Mouse (Mus musculus) midbrain, embryonic 11.5 days (tissue): Measurements from ENCODE around the gene 4930442H23Rik. TPM values are rescaled to one million over a fixed set of nuclear protein-coding genes. Genes with fewer than 3 reads are reported as not detected.
A peak's percentile ranks its signal among the peaks of the same experiment; 100 is the strongest.
"Not testable (repeated sequence)": the region's sequence is repeated elsewhere in the genome, so short reads cannot be mapped to it uniquely, and the experiment has no call there.

Experiments used
- ATAC-seq: fragments of 200-750 bp; cut with Nextera tagmentation; 2 replicates; pipeline ENCODE4 v1.8.0; 2017; ENCODE audit warnings: moderate TSS enrichment, moderate library complexity; ENCODE audit not compliant: low FRiP score
- DNase-seq: peaks from one replicate; pipeline ENCODE4 v3.0.0; 2015; ENCODE audit warnings: low spot score; ENCODE audit errors: missing footprints
- H3K27ac ChIP-seq: fragments of 300-500 bp; sonication (generic); 2 replicates; pipeline ENCODE4 v1.5.1; 2014; ENCODE audit warnings: low read depth, low read length
- H3K27me3 ChIP-seq: fragments of 300-500 bp; sonication (generic); 2 replicates; pipeline ENCODE4 v1.6.1; 2014; ENCODE audit warnings: mild to moderate bottlenecking, low read length, moderate library complexity, mixed read lengths; ENCODE audit not compliant: control insufficient read depth, insufficient read depth
- H3K36me3 ChIP-seq: fragments of 300-500 bp; sonication (generic); 2 replicates; pipeline ENCODE4 v1.6.1; 2014; ENCODE audit warnings: mild to moderate bottlenecking, low read length, moderate library complexity, mixed read lengths; ENCODE audit not compliant: control insufficient read depth, insufficient read depth
- H3K4me1 ChIP-seq: fragments of 300-500 bp; sonication (generic); 2 replicates; pipeline ENCODE4 v1.6.1; 2014; ENCODE audit warnings: low read length; ENCODE audit not compliant: control insufficient read depth, insufficient read depth
- H3K4me2 ChIP-seq: fragments of 300-500 bp; sonication (generic); 2 replicates; pipeline ENCODE4 v1.6.1; 2014; ENCODE audit warnings: mild to moderate bottlenecking, moderate library complexity
- H3K4me3 ChIP-seq: fragments of 300-500 bp; sonication (generic); 2 replicates; pipeline ENCODE4 v1.5.1; 2014; ENCODE audit warnings: low read depth, low read length
- H3K9ac ChIP-seq: fragments of 300-500 bp; sonication (generic); 2 replicates; pipeline ENCODE4 v1.6.1; 2014; ENCODE audit warnings: low read length
- H3K9me3 ChIP-seq: fragments of 300-500 bp; sonication (generic); 2 replicates; pipeline ENCODE4 v1.6.1; 2016; ENCODE audit warnings: low read length; ENCODE audit not compliant: control insufficient read depth
- WGBS: fragments of 180-500 bp; shearing (Covaris S2); extraction: QIAGEN DNeasy Blood & Tissue Kit; methylation state at CpG from one replicate; pipeline ENCODE4 v1.1.7; 2014; 5-methylcytosine and 5-hydroxymethylcytosine counted together
- polyA plus RNA-seq: library from polyadenylated mRNA; unstranded; fragments of >200 nt; fragmentation: Nextera tagmentation; extraction: Ambion mirVana; gene quantifications from 2 replicates; pipeline ENCODE4 v1.2.1, GENCODE M21; 2014

4930442H23Rik gene
- polyA plus RNA-seq, 1 experiment from 2014 or later = not detected

DNA sequence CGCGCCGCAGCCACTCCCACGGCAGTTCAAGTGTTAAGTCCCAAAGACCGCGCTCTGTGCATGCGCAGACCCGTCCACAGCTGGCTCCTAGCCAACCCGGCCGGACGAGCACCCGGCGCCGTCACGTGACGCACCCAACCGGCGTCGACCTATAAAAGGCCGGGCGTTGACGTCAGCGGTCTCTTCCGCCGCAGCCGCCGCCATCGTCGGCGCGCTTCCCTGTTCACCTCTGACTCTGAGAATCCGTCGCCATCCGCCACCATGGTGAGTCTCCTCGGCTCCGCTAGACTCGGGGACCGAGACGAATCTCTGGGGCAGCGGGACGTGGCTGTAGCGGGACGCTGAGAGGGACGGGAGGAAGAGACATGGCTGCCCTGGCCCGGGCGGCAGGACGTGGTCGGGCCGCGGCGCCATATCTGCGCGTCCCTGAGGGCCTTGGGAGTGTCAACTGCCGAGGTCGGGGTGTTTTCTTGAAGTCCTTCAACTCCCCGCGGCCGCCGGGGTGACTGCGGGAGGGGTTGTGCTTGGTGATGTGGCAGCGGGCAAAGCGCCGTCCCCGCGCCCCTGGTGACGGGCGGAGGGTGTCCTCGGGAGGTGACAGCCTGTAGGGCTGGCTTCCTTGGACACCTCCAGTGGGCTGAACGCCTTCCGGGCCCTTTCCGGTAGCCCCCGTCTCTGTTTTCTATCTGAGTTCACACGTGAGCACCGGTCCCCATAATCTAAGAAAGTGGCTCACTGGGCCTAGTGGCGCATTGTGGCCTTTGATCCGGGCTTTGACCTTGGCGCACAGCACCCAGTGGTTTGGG is 7.0 kb downstream of the 4930442H23Rik start, which contains the start of gene Eef2:
Eef2 (plus strand) TSS at position 166 of the 806 bp plus-strand sequence.
- under 1% methylated on average over 77 of the region's 77 CpGs for WGBS

DNA sequence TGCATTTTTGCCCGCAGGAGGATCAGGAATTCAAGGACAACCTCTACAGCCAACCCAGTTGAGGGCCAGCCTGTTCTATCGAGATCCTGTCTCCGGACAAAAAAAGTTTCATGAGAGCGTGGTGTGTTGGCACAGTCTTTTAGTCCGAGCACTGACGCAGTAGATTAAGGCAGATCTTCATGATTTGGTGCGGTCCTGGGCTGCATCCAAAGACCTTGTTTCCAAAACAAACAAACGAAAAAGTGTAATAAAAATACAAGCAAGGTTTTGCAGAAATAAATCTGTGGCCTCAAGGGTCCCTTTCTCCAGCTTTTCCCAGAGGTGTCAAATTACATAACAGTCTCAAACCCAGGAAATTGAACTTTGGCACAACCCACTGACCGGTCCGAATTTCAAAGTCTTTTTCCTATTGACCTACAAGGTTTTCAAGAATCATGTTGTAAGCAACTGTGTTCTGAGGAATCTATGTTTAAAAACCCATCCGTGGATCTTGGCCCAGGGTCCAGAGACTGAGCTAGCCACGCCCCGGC is 7.6 kb downstream of the 4930442H23Rik start:
- no peaks in the 10 kb centered on the region for H3K27me3 ChIP-seq
- H3K4me1 ChIP-seq = peaks cover 29% of the 10 kb centered on the region
- peak overlapping the region; percentile 39 for H3K4me2 ChIP-seq
- DNase-seq = no peak
- peak overlapping the region; percentile 92 for H3K4me3 ChIP-seq
- H3K9me3 ChIP-seq = no peaks in the 10 kb centered on the region
- peaks cover 30% of the 10 kb centered on the region for H3K36me3 ChIP-seq
- H3K27ac ChIP-seq = peak overlapping the region; percentile 50; the same call in 1 of the 2 replicates
- 9% methylated on average over 13 of the region's 13 CpGs for WGBS
- 0 out of 2 replicates have a peak, but pooled peaks have one; percentile 4 for ATAC-seq
- H3K9ac ChIP-seq = peak overlapping the region; percentile 21; the same call in 1 of the 2 replicates

More for the DNA sequence above, 7.0 kb downstream of the 4930442H23Rik start, which contains the start of gene Eef2:
- Histone ChIP-seq H3K27me3 (no peaks in the 10 kb centered on the region), H3K4me1 (peaks cover 29% of the 10 kb centered on the region), H3K9ac (peak within 1 kb of the TSS; percentile 97), H3K4me3 (peak within 1 kb of the TSS; percentile 92), H3K4me2 (peak within 1 kb of the TSS; percentile 89), H3K27ac (peak within 1 kb of the TSS; percentile 75), H3K9me3 (no peaks in the 10 kb centered on the region), H3K36me3 (peaks cover 36% of the 10 kb centered on the region)
- ATAC-seq (peak; percentile 85), DNase-seq (peak; percentile 100)

DNA sequence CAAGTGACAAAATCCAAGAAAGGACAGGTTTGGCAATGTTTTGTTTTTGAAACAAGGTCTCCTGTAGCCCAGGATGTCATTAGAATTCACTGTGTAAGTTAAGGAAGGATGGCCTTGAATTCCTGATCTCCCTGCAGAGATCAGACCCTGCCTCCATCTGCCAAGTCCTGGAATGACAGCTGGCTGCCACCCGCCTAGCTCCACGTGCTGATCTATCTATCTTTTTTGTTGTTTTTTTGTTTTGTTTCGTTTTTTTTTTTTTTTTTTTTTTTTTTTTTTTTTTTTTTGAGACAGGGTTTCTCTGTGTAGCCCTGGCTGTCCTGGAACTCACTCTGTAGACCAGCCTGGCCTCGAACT is 8.3 kb downstream of the 4930442H23Rik start:
- 13% methylated on average over 4 of the region's 4 CpGs for WGBS
- peak overlapping the region; percentile 79; the same call in 1 of the 2 replicates for H3K9ac ChIP-seq
- ATAC-seq, H3K27me3 ChIP-seq, H3K9me3 ChIP-seq, DNase-seq, H3K4me3 ChIP-seq: not testable (repeated sequence)
- peaks cover 29% of the 10 kb centered on the region for H3K4me1 ChIP-seq
- H3K4me2 ChIP-seq = peak overlapping the region; percentile 74; the same call in 1 of the 2 replicates
- peak overlapping the region; percentile 86 for H3K27ac ChIP-seq
- H3K36me3 ChIP-seq = peaks cover 25% of the 10 kb centered on the region

DNA sequence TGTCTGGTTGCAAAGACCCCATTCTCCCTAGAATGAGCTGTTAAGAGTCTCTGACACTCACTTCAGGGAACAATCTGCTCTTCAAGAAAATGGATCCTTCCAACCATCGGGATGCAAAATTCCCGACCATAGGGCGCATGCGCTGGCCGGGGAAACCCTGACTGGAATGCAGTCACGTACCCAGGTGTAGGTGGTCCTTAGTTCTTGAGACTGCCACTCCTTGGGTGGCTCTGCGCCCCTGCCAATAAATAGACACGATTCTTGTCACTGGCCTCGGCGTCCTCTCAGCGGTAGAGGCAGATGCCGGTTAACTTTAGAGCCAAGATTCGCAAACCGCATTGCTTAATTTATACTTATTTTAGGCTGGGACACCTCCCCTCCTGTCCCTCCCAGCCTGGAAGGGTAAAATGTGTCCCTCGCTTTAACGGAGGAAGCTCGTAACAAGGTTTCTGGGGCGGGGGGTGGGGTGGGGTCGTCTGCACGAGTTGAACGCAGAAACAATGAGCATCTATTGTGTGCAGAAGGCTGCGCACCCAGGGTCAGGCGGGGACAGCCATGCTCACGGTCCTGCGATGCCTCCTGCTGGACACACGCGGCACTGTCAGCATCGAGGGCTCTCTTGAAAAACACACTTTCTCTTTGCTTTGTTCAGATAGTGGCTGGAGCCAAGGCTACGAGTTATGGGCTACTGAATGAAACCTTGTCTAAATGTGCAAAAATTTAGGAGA is 8.9 kb downstream of the 4930442H23Rik start:
- DNase-seq (peak; percentile 99), ATAC-seq (peak; percentile 75)
- Histone ChIP-seq H3K9ac (peak overlapping the region; percentile 79), H3K36me3 (peaks cover 19% of the 10 kb centered on the region), H3K9me3 (no peaks in the 10 kb centered on the region), H3K27me3 (no peaks in the 10 kb centered on the region), H3K4me1 (peaks cover 29% of the 10 kb centered on the region), H3K4me3 (peak overlapping the region; percentile 38), H3K4me2 (peak overlapping the region; percentile 74), H3K27ac (peak overlapping the region; percentile 86)
- 2% methylated on average over 29 of the region's 29 CpGs for WGBS

DNA sequence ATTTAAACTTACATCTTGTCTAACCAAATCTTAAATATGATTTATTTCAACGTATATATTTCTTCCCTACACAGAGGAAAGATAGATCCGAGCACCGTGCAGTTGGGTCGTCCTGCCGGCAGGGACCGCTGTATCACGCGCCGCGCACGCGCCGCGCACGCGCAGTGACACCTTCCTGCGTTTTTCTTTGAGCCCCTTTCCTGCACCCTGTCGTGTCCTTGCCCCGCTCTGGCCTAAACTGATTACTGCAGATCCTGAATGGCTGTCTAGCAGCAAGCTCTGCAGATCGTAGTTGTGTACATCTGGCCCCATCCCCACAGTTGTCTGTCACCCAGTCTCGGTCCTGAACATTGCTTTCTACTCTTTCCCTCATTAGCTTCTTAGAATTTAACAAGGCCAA is 10.5 kb downstream of the 4930442H23Rik start:
- no peak overlapping the region for H3K4me3 ChIP-seq
- peaks cover 25% of the 10 kb centered on the region for H3K4me1 ChIP-seq
- peak; percentile 20 for ATAC-seq

DNA sequence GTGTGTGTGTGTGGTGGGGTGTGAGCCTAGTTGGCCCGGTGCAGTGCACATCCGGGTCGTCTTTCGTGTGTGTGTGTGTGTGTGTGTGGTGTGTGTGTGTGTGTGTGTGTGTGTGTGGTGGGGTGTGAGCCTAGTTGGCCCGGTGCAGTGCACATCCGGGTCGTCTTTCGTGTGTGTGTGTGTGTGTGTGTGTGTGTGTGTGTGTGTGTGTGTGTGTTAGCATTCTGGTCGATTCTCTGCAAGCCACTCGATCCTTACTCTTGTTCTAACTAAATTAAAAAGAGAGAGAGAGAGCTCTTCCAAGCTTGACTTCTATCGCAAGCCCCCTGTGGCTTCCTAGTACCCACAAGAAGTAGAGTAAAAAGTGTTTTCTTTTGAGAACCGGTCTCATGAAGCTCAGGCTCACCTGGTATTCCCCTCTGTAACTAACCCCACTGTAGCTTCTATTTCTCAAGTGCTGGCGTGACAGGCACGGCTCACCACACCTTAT is 14.2 kb downstream of the 4930442H23Rik start:
- H3K27ac ChIP-seq, H3K4me3 ChIP-seq, H3K4me2 ChIP-seq, H3K36me3 ChIP-seq, ATAC-seq, H3K27me3 ChIP-seq, H3K9me3 ChIP-seq, H3K9ac ChIP-seq: not testable (repeated sequence)
- peaks cover 24% of the 10 kb centered on the region for H3K4me1 ChIP-seq
- peak; percentile 81 for DNase-seq
- 56% methylated on average over 9 of the region's 14 CpGs for WGBS

More for the DNA sequence above, 10.5 kb downstream of the 4930442H23Rik start:
- Histone ChIP-seq H3K36me3 (peaks cover 3% of the 10 kb centered on the region), H3K27me3 (no peaks in the 10 kb centered on the region), H3K9ac (peak overlapping the region; percentile 59), H3K4me2 (peak overlapping the region; percentile 27), H3K9me3 (no peaks in the 10 kb centered on the region), H3K27ac (peak overlapping the region; percentile 79)
- DNase-seq = peak; percentile 99
- WGBS = 10% methylated on average over 21 of the region's 21 CpGs

DNA sequence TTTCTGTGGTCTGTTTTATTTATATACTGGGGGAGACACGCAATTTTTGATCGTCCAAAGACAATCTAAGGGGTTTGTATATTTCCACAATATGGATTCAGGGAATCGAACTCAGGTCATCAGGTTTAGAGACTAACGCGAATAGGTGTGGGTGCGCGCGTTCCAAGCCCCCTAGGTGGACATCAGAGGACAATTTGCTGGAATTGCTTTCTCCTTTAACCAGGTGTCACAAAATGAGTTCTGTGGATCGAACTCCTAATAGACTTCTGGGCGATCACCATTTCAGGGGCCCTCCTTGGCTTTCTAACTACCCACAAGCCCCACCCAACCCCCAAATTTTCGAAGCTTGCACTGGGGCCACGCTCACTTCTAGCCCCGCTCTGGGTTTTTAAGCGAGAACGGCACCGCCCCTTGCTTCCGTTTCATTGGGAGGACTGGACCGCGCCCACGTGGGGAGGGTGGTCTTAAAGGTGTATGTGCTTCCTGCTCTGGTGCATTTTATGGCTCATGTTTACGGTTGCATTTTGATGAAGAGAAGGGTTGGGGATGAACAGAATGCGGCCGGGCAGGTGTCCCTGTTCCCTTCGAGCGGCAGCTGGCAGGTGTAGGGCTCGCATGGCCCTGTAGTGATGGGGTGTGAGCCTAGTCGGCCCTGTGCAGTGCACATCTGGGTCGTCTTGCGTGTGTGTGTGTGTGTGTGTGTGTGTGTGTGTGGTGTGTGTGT is 15.0 kb downstream of the 4930442H23Rik start:
- Histone ChIP-seq H3K27ac (peak overlapping the region; percentile 57; the same call in 1 of the 2 replicates), H3K4me1 (peaks cover 20% of the 10 kb centered on the region), H3K9me3 (no peaks in the 10 kb centered on the region), H3K4me3 (peak overlapping the region; percentile 96), H3K4me2 (peak overlapping the region; percentile 51), H3K27me3 (no peaks in the 10 kb centered on the region), H3K36me3 (no peaks in the 10 kb centered on the region; the same call in 1 of the 2 replicates), H3K9ac (peak overlapping the region; percentile 53)
- DNase-seq = peak; percentile 94
- 4% methylated on average over 29 of the region's 29 CpGs for WGBS
- peak; percentile 31; the same call in 1 of the 2 replicates for ATAC-seq

DNA sequence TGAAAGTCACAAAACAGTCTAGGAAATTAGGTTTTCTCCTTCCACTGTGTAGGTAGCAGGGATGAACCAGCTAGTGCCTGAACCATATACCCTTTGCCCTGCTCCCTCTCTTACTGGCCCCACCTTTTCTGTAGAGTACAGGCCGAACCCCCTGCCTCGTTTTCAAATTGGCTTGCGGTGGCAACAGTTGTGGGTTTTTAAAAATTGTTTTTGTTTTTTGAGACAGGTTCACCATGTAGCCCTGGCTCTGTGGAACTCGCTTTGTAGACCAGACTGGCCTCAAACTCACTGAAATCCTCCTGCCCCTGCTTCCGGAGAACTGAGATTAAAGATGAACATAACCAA is 15.6 kb downstream of the 4930442H23Rik start:
- Histone ChIP-seq H3K27ac (peak overlapping the region; percentile 57; the same call in 1 of the 2 replicates), H3K9me3 (no peaks in the 10 kb centered on the region), H3K4me1 (peaks cover 14% of the 10 kb centered on the region), H3K4me2 (peak overlapping the region; percentile 51), H3K9ac (peak overlapping the region; percentile 53), H3K36me3 (no peaks in the 10 kb centered on the region; the same call in 1 of the 2 replicates), H3K27me3 (no peaks in the 10 kb centered on the region), H3K4me3 (peak overlapping the region; percentile 96)
- ATAC-seq (peak; percentile 75), DNase-seq (no peak)
- 9% methylated on average over 5 of the region's 5 CpGs for WGBS
